Mouse (Mus musculus) testis, adult 2 months (tissue): ENCODE results near the gene Asic5.

Experiments
- CTCF ChIP-seq: fragments of 200-500 bp; IDR thresholded peaks from 2 replicates; pipeline ENCODE4 v1.5.1; 2012; ENCODE audit warnings: low read depth, mild to moderate bottlenecking, inconsistent platforms, low read length, moderate library complexity; ENCODE audit not compliant: control insufficient read depth, insufficient read depth, insufficient replicate concordance
- POLR2A ChIP-seq: fragments of 200-500 bp; IDR thresholded peaks from 2 replicates; pipeline ENCODE4 v1.6.1; 2012; ENCODE audit warnings: low read depth, mild to moderate bottlenecking, inconsistent platforms, low read length, moderate library complexity; ENCODE audit not compliant: control insufficient read depth

GRCm38 (mm10) chr3:82027286-82027685 is 45.2 kb downstream of the Asic5 start:
- TF ChIP-seq POLR2A (no peak), CTCF (no peak)
